Mouse (Mus musculus): ENCODE results near the gene Yod1.

Yod1 gene

DNA sequence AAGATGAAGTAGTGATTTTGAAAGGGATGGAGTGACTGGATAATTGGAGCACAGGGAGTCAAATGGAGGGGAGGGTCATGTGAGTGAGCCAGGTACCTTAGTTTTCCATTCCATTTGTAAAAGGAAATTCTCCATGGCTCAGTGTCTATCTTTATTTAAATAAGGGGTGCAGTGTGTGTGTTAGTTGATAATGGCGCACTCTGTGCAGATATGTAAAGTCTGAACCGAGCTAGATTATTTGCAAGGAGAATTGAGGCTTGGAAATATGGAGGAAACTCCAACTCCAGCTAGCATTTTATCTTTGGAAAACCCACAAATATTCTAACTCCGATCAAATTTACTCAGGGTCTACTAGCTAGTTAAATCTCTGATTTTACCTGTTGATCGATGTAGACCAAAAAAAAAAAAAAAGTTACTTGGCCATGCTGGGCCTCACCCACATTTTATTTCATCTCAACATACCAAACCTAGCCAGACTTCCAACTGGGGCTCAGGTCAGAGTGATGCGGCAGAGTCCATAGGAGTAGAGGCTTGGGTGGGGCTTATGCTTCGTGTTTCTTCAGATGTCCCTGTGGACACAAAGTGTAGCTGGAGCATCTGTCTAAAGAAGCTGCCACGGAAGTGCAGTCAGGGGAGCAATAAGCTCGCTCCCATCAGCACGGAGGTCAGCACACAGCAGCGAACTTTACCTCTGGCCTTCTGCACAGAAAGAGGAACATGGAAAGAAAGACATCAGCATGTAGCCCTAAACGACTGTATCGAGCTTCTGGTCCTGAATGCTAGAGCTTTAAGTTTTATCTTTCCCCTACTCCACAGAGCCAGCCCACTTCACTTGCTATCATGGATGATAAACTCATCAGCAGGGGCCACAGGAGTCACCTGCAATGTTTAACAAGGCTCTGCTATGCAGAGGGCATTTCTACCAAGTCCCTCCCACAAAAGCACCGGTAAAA is 15.9 kb downstream of the Yod1 start:
- no peak for DNase-seq (ENCODE audit: low read depth)

DNA sequence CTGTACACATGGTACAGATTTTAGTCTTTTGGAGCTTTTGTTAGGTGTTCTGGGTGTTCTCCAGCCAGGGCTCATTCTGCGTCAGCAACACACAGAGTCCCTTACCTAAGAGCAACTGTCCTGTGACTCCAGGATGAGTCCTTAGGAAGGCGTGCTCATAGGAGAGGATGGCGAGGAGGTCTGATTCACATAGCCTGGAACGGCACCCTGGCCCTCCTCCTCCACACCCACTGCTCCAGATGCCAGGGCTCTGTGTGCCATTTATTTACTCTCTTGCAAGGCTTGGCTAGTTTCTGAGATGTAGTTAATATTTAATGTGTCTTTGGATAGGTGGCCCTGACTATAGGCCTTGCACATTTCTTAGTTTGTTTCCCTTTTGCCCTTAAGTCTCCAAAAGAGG is 16.5 kb downstream of the Yod1 start:
- DNase-seq (ENCODE audit: low read depth) = no peak

DNA sequence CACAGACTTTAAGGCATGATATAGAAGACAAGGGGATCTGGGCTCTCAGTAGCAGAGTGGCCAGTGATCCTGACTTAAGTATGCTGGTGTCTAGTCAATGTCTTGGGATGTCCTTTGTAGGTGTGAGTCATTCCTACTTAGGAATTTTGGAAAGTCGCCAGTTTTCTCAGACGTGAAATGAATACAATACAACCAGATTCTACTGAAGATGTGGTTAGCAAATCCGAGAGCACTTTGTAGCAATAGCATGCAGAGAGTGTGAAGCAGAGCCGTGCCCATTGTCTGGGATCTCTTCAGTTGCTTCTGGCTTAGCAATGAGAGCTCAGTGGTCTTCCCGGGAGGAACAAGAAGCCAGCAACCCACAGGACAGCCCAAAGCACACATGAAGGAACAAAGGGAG is 17.3 kb downstream of the Yod1 start:
- no peak for DNase-seq (ENCODE audit: low read depth)

DNA sequence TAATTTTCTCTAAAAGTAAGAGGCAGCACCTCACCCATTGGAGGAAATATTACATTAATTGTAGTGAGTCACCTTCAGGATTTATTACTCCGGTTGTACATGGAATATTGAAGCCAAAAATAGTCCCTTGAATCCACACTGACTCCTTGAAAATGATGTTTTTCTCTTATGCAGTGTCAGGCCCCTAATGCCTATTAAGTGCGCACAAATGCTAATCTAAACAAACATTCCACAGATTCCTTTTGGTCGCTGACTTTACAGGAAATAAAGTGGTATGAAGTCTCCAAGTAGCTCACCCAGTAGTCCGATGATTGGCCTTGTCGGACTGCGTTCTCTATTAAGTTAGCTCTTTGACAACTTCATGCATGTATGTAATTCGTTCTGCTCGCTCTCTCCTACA is 17.7 kb downstream of the Yod1 start:
- no peak for DNase-seq (ENCODE audit: low read depth)

DNA sequence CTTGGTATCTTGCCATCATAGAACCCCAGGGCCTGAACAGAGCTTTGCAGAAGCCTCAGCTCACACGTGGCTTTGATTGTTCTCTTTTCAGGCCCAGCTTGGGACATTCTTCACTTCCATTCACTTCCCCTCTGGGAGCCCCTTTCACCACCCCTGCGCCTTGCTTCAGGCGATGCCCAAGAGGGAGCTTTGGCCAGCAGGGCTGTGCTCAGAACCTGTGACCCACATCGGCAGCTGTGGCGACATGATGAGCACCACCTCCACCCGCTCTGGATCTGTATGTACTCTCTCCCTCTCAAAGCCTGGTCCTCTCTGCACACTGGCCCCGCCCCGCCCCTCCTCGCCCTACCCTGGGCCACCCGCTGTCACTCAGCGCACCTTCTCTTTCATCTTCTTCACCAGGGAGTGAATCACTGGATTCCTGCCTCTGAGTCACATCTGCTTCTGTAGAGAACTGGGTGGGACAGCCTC is 20.3 kb downstream of the Yod1 start:
- DNase-seq (ENCODE audit: low read depth) = no peak

DNA sequence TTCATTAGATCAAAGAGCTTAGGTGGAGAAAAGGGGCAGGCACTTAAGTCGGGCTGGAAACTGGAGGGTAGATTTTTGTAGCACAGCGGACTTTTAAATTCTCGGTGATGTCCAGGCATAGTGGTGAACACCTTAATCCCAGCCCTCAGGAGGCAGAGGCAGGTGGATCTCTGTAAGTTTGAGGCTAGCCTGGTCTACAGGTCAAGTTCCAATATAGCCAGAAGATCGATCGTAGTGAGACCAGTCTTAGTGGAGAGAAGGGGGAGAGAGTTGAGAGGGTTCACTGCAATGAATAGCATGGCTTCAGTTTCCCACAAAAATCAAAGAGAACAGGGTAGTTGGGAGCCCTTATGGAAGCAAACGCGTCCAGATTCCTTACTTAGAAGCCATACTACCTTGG is 20.8 kb downstream of the Yod1 start:
- no peak for DNase-seq (ENCODE audit: low read depth)

DNA sequence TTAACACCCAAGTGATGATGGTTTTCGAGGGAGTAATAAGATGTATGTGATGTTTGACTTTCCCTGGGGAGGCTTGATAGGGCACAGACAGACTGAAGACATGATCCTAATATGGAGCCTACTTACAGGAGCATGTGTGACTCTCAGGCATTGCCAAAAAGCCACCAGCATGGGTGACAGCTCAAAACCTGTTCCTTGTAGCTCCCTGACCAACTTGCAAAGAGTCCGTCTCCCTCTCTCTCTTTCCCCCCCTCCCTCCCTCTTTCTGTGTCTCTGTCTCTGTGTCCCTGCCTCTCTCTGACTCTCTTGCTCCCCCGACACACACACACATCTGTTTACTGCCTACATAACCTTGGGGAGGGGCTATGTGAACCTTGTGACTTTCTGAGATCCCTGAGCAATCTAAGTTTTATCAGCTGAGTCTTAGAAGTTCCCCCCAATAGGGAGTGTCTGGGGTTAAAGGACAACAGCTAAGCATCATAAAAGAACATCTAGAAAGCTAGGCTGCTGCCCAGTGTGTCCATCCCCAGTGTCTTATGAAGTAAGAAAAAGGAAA is 21.5 kb downstream of the Yod1 start:
- no peak for DNase-seq (ENCODE audit: low read depth)

DNA sequence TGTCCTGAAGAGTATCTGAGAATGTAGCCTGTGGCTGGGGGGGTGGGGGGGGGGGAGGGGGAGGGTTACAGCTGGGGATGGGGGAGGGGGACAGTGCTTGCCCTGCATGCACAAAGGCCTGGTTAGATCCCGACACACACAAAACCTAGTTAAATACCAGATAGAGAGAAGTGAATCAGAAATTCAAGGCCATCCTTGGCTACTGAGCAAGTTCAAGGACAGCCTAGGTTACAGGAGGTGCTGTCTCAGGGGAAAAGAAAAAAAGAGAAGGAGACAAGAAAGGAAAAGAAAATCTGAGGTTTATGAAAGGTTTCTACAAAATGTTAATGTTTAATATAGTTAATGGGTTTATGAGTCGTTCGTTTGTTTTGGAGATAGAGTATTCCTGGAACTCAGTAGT is 22.5 kb downstream of the Yod1 start:
- no peak for DNase-seq (ENCODE audit: low read depth)

DNA sequence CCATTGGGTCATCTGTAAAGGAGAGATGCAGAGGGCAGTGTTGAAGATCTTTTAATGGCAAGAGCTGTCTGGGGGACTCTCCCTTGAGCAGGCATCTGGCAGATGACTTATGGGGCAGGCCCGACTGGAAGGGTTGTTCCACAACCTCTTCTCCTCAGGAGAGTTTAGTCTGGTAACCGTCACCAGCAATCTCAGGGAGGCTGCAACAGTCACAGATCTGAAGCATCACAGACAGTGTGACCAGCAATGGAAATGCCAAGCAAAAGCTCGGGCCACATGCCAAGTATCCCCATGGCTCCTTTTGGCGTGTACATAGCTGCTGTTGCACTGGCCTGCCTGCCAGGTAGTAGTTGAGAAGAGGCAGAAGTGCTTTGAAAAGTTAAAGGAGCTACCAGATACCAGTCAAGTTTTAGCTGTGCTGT is 23.1 kb downstream of the Yod1 start:
- no peak for DNase-seq (ENCODE audit: low read depth)

DNA sequence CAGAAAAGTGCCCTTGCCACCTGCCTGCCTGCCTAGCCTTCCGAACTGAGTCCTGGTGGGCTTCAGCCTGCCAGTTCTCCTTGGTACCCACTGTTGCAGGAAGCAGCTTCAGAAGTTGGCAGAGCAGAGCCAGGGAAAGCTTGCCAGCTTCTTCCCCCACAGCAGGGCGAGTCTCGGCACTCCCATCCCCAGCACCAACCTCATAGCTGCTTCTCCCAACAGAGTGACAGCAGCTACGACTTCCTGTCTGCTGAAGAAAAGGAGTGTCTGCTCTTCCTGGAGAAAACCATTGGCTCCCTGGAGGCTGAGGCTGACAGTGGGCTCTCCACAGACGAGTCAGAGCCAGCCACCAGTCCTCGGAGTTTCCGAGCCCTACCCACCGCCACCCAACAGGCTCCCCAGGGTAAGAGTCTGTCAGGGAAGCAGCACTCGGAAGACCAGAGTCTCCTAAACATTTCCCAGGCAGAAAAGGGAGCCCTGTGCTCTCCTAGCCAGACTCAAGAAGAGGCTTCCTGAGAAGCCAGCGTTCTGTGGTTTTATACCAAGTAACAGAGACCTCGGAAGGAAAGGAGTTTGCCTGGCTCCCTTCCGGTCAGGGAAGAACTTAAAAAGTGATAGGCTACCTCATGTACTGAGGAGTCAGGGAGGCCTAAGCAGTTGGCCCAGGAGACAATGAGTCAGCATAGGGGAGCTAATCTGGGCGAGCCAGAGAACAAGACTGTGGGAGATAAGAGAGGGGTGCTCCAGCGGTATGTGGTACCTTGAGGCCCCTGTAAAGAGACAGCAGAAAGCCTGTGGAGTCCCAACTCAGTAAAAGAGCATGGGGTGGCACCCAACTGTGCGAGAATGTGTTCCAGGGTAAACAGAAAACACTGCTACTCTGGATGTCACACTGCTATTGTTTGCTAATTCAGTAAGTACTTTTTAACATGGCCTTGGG is 23.9 kb downstream of the Yod1 start:
- no peak for DNase-seq (ENCODE audit: low read depth)

DNA sequence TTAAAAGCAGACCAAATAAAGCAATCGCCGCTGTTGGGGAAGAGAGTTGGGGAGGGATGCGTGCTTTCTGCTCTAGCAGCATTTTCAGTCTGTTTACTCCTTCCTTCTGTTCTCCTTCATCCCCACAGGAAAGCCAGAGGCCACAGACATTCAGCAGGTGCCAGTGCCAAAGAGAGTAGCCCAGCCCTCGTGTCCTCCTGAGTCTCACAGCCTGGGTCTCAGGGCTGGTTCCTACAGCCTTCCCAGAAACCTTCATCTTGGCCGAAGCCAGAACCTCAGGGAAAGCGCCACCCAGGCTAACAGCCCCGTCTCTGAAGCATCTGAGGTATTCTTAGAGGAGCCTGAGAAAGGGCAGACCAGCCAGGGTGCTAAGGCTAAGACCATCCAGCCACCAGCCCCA is 25.1 kb downstream of the Yod1 start:
- no peak for DNase-seq (ENCODE audit: low read depth)

DNA sequence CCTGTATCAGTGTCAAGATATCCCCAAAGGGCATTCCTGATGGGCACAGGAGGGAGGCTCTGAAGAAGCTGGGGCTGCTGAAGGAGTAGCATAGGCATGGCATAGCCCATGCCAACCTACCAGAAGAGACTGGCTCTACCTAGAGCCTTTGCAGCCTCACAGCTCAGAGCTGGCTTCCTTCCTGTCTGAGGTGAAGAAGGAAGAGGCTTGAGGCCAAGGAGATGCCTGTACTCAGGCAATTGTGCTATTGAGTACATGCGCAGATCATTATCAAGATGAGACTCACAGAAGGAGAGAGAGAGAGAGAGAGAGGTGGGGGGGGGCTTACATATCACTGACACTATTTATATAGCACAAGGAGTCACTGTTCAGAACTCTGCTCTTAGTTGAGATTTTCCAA is 26.6 kb downstream of the Yod1 start:
- no peak for DNase-seq (ENCODE audit: low read depth)

DNA sequence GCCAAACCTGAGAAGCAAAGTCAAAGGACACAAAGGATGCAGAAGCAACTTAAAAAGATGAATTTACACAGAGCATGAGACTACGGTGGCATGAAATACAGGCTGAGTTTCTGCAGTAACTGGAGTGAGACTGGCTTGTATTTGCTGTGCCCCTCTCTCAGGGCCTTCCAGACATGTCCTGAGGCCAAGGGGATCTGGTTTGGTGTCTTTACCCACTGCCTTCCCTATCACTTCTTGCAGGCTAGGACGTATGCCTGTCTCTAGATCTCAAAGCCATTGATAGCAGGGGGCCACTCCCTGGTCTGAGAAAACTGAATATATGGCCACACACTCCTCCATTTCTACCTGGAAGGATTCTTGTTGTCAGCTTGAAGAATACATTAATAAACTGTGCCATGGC is 27.1 kb downstream of the Yod1 start:
- no peak for DNase-seq (ENCODE audit: low read depth)

DNA sequence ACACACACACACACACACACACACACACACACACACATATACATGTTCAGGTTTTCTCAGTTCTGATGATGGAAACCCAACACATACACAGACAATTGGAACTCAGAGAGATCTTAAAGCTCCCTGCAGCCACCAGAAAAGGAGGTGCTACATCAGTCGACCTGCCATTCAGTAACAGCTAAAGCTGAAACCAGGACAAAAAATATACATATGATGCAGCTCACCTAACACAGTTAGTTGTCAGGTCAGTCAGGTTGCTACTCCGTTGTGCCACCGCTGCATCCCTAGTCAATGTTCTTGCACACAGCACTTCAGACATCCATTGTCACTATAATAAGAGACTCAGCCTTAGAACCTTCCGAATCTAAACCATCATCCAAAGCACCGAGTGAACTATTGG is 27.8 kb downstream of the Yod1 start:
- DNase-seq (ENCODE audit: low read depth) = no peak

DNA sequence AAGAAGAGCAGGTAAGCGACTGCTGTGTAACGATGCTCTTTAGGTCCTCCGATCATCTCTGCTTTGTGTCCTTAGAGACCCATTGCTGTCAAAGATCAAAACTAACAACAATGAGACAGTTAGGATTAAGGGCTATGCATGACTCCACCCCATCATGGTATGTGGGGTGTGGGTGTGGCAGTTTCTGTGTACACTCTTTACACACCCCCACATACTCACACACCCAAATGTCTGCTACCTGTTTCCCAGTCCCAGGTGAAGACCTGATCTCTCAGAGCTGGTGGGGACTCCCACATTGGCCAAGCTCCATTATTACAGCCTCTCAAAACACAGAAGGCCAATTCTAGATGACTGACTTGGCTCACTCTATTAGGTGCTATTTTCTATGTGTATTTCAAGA is 28.5 kb downstream of the Yod1 start:
- DNase-seq (ENCODE audit: low read depth) = no peak

DNA sequence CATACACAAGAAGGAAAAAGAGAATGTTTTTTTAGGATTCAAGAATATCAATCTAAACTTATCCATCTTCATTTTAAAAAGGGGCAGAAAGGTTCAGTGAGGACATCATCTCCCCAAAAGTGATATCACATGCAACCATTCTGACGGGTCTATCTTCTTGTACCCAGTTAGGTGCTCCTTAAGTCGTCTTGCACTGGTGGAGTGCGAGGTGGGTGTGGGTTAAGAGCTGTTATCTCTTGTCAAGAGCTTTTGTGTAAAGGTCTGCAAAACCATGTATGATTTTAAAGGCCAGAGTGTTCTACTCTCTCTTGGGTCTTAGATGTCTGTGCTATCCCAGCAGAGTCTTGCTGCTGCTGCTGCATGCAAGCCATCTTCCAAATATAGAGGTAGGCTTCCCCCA is 29.7 kb downstream of the Yod1 start:
- no peak for DNase-seq (ENCODE audit: low read depth)

DNA sequence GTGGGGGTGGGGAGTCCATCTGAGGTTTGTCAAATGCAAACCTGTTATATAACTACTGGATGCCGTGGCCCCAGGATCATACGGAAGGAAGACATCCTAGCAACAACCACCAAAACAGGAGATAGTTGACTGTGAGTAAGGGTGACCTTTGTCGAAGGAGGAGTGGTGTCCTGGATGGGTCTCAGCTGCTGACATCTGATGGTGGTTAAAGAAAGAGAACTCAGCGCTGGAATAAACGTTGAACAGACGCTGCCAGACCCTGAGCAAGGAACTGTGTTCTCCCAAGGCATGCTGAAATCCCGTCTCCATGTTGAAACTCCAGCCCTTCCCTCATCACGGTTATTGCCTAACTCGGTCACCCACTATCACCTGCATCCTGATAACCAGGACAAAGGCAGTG is 42.6 kb downstream of the Yod1 start:
- no peak for DNase-seq (ENCODE audit: low read depth)

DNA sequence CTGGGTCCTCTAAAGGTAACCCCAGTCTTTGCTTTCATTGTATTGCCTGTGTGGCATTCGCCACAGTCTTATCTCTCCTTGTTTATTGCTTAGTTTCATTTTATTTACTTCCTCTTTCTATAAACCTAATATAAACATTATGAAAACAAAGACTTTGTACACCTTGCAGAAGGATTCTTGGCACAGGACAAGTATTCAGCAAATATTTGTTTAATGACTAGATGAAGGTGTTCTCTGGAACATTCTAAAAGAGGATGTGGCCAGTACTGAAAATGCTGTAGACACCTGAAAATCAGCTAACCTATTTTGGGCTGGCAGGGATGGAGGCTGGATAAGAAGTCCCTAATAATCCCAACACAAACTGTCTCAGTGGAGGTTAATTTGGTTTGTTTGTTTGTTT is 44.5 kb downstream of the Yod1 start:
- DNase-seq (ENCODE audit: low read depth) = no peak

DNA sequence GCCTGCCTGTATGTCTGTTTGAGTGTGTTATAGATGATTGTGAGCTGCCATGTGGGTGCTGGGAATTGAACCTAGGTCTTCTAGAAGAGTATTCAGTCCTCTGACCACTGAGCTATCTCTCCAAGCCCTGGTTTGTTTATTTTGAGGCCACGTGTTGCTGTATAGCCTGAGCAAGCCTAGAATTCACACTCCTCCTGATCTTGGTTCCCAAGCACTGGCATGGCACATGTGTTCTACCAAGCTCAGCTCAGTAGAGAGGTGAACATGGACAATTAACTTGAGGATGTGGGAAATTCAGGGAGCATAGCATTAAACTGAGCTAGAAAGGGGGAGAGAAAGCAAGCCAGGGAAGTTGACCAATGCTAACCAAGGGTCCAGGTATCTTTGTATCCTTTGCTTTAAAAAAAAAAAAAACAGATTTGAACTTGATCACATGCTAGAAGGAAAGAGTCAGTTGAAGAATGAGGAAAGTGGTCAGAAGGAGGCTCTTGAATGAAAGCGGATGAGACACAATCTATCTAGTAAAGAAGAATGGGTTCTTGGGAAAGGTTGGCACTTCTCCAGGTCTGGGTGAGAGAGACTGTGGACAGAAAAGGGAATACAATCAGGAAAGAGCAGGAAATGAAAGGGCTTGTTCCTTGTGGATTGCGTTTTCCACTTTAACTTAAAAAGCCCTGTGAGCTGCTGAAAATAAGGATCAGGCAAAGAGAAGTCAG is 45.1 kb downstream of the Yod1 start:
- no peak for DNase-seq (ENCODE audit: low read depth)

DNA sequence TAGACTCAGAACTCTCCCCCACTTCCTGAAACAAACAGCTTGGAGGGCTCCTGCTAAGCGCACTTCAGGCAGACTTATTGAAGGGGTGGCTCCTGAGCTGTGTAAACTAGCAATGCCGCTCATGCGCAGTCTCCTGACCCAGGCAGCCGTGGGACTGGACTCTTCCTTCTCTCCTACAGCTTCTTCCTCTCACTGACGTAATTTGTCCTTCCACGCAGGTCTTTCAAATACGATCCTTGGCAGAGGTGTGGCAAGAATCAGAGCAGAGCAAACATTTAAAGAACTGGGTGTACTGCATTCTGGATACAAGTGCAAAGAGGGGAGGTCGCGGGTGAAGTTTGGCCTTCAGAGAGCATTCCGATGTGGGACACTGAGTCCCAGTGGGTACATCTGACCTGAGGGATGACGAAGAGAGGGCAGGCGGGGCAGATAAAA is 46.9 kb downstream of the Yod1 start:
- DNase-seq (ENCODE audit: low read depth) = no peak

DNA sequence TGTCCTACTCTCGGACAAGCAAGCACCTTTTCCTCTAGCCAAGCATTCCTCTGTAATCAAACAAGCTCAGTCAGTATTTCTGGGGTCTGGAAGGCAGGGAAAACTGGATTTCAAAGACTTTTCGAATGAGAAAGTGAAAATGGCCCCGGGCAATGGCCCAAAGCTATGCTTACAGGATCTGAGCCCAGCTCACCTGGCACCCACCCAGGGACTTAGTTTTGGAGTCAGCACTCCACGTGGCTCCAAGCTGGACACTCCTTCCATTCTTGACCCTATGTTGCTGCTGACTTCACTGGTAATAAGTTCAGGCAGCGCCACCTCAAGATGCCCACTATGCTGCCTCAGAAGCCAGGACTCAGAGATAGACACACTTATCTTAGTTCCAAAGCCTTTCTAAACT is 49.9 kb downstream of the Yod1 start:
- no peak for DNase-seq (ENCODE audit: low read depth)

DNA sequence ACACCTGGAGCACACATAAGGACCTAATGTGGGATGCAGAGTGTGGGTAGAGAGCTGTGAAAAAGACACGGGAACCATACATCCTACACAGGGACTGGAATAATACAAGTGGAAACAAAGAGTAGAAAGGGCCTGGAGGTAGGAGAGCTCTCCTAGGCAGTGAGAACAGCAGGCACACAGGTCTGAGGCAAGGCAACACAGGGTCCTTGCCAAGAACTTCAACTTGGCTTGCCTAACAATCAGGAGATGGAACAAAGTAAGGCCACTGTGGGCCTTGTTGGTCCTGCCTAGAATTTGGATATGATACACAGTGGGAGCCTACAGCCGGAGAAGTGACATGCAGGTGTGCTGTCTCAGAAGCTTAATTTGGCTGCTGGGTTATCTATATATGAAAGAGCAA is 52.8 kb downstream of the Yod1 start:
- no peak for DNase-seq (ENCODE audit: low read depth)

Measured in fibroblast of lung, adult 2 months (primary cell).